Mouse (Mus musculus) brain, adult 2 months (tissue): ENCODE measurements at regions not wholly inside any gene's neighbourhood (a gene's known extent, or its start where the extent isn't known, plus 50 kb on each side); places are given as distances from the start of the nearest gene placed in this dataset.
A peak's percentile ranks its signal among the peaks of the same experiment; 100 is the strongest.
"Not testable (repeated sequence)": the region's sequence is repeated elsewhere in the genome, so short reads cannot be mapped to it uniquely, and the experiment has no call there.

Experiments
- DNase-seq: peaks from one replicate; pipeline ENCODE4 v3.0.0; 2011; ENCODE audit warnings: low read depth, low spot score

DNA sequence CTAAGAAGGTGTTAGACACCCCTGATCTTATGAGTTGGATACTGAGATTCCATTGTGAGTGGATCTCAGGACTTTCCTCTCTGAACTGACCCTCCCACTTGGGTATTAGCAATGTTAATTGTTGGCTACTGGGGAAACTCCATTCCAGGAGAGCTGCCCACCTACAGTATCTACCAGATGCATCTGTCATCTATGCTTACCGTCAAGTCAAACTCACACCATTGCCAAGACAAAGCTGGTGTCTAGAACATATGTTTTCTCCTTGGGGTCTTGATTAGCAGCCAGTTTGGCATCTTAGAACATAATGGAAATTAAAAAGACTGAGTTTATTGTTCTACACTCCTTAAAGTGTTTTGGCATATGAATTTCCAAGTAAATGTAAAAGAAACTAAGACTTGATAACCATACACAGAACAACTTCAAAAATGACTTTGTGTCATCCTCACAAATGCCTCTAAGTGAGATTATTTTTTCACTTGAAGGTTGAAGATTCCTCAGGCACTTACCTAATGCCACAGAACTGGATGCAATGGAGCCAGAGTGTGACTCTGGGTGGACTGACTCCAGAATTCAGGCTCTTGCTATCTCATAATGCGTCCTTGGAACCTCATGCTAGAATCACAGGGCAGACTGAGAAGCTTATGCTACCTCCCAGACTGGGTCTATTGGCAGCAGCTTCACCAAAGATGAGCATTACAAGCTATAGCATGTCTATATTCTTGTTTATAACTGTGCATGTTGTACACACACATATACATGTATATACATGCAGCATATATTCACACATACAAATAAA, 107.5 kb upstream of the Rnf152 start:
- DNase-seq = peak; percentile 98

DNA sequence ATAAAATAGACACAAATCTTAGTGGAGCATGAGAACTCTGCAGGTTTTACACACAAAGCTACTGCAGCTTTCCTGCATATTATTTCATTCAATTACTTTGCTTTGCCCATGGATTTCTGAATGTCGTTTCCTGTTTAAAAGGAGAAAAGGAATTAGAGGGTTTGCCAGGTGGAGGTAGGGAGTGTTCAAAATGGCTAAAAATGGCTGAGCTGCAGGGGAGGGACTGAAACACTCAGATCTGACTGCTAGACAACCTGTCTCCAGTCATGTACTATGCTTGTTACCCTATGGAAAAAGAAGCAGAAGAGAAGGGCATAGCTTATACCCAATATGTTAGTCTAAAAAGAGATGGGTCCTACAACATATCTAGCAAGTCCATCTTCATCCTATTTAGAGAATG, 106.2 kb upstream of the Rnf152 start:
- DNase-seq = peak; percentile 80

- DNase-seq = not testable (repeated sequence)
Measured at GRCm38 (mm10) chr1:105455783-105456182, 99.3 kb upstream of the Rnf152 start.

DNA sequence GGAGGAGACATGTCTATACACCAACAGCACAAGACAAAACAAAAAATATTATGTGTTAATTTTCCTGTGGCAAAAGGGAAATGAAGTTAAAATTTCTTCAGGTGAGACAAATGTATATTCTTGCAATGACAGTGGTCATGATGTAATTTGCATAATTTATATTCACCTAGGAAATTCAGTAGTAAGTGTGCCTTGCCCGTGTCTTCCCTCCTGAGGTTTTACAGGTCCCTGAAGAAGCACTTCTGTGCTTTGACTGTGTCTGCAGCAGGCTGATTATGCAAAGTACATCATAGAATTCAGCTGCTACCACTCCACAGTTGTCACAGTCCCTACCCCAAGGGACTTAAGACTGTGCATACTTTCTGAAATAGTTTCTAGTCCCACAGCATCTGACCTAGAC, 98.2 kb upstream of the Rnf152 start:
- DNase-seq = no peak

- peak; percentile 21 for DNase-seq
Measured at GRCm38 (mm10) chr1:105446212-105446611, 89.7 kb upstream of the Rnf152 start.

DNA sequence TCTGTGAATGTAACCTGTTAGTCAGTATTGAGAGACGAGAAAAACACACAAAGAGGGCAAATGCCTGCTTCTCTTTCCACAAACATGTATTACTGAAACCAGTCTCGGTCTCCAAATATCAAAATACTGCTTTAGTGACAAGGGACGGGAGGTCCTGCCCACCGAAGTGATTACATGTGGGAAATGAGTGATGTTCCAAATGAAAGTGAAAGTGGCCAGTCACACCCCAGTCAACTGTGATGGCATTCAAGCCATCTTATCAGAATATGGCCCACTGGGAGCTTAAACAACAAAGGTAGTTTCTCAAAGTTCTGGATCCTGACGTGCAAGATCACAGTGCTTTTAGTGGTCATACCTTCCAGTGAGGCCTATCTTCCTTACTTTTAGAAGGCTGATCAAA, 87.0 kb upstream of the Rnf152 start:
- DNase-seq = no peak

DNA sequence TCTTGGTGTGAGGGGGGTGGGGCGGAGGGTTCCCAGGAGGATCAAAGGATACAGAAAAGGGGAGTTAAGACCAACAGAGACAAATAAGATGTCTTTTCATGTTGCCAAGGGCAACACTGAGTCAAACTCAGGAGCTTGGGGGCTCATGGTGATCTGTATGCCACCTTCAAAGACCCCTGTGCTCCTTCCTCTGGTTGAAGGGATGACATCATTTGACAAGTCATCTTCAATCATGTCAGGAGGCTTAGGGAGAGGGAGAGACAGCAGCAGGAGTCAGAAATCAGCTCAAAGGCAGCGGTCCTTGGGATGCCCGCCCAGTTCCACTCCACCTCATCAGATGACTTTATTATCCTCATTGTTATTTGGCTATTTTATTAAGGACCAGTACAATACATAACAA, 83.8 kb upstream of the Rnf152 start:
- DNase-seq = no peak

GRCm38 (mm10) chr1:105434631-105435403, 78.3 kb upstream of the Rnf152 start:
- DNase-seq = peak; percentile 56

GRCm38 (mm10) chr1:105433949-105434348, 77.4 kb upstream of the Rnf152 start:
- DNase-seq = peak; percentile 82

DNA sequence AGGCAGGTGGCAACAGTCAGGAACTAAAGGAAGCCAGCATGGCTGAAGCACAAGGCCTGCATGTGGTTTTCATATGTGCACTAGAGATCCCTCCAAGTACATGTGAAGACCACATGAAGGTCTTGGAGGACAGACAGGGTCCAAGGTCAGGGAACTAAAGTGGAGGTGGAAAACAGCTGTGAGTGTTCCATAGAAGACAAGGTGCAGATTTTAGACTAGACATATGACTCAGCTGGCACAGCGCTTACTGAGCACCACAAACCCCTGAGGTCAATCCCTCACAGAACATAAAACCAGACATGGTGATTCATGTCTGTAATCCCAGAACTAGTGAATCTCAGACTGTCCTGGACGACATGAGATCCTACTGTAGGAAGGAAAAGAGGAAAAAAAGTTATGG, 75.3 kb upstream of the Rnf152 start:
- no peak for DNase-seq

DNA sequence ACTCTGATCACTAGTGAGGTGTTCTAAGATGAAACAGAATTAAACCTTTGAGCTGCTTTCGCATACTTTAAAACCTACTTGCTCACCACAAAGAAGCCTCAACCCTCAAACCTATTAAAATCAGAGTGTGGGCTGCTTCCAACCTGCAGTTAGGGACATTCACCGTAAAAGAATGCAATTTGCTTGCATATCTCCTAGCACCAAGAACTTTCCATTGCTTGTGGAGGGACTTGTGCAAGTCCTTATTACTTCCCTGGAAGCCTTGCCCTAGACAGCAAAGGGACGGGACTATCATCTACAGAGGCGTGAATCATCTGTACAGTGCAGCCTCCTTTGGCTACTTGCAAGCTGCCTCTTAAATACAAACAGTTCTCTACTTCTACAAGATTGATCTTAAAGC, 74.2 kb upstream of the Rnf152 start:
- no peak for DNase-seq

DNA sequence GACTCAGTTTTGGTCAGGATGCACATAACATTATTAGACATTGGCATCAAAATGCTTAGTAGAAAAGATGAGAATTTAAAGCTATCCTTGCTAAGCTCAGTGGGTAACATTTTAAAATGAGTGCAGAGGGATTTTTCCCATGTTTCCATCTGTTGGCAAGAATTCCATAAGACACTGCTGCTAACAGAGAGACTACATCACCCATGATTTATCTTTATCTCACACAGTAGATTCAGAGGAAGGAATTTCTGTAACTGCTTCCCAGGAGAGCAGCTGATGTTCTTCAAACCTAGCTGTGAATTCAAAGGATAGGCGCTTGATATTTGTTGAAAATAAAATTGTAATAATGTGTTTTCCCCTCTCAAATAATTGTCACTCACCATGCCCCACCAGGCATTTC, 71.7 kb upstream of the Rnf152 start:
- peak; percentile 39 for DNase-seq

DNA sequence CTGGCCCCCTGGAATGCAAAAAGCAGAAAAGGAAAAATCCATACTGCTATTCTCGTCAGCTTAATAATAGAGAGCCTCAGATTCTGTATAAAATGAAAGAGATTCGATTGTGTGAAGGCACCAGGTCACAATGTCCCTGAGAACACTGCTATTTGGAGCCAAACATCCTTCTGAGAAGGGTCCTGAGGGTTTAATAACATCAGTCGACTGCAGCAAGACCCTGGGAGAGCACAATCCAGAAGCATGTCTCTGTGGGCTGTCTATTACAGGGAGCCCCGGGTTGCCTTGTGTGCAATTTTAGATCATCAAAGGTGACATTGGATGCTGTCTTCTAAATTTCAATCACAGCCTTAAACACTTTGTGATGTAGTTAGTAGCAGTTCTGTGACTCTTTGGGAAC, 69.6 kb upstream of the Rnf152 start:
- DNase-seq = peak; percentile 16

- DNase-seq = no peak
Measured at GRCm38 (mm10) chr1:105423380-105423779, 66.9 kb upstream of the Rnf152 start.

DNA sequence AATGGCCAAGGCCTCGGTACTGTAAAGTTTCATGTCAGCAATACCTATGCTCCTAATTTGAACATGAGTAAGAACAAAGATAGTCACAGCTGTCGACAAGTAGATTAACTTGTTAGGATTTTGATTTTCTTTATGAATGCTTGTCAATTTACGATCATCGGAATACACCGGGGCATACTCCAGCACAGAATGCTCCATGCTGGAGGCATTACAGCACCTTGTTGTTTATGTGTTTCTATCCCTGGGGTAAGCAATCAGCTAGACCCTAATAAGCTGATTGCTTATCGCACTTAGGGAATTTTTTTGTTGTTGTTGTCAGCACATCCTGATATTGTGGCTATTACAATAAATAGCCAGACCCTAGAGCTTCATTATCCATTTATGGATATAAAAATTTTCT, 66.4 kb upstream of the Rnf152 start:
- no peak for DNase-seq

GRCm38 (mm10) chr1:105420374-105421046, 64.0 kb upstream of the Rnf152 start:
- peak; percentile 64 for DNase-seq
